Mouse (Mus musculus): Measurements from ENCODE around the gene Morn1. TPM values are rescaled to one million over a fixed set of nuclear protein-coding genes. Genes with fewer than 3 reads are reported as not detected.
A peak's percentile ranks its signal among the peaks of the same experiment; 100 is the strongest.

Gene Morn1
- total RNA-seq (2022), result 10 to 100 TPM; 10.2 to 19.4 (median 12.9) TPM

DNA sequence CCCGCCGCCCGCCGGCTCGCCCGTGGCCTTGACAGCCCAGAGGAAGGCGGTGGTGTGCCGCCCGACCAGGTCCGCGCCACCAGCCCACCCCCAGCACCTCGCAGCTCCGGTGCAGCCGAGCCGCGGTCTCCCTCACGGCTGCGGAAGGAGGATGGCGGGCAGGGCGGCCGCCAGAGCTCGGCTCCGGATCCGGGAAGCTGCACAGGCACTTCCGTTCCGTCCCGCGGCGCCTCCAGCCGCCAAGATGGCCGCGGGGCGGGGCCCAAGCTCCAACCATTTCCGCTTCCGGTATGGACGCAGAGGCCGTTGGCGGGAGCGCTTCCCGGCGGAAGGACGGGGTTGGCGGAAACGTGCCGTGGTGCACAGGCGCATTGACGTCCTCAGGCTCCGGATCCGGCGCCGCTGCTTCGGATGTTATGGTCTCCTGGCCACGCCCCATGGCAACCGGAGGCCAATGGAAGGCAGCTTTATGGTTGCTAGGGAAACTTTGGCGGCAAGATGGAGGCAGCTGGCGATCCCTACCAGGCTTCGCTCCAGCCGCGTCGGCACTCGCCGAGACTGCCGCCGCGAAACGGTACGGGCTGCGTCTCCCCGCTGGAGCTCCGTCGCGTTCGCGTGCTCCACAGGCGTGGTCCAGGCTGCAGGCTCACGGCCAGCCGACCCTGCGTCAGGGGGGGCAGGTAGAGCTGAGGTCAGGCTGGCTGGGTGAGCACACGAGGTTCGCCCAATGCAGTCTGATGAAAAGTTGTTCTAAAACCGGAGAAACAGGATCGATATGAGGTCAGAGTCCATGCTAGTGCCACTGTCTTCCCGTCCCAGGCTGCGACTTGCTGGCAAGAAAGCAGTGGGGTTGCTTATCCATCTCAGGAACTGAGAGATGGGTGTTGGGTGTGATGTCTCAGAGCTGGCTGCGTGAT, at the start of gene Morn1, which contains the start of gene Rer1:
TSS of gene Morn1 (plus strand) at position 470 of the 917 bp plus-strand sequence.
TSS of gene Rer1 (minus strand) at position 275 of the 917 bp plus-strand sequence.
- DNase-seq (ENCODE audit: low spot score in 2 of 2), result peak; percentile 99 to 100

DNA sequence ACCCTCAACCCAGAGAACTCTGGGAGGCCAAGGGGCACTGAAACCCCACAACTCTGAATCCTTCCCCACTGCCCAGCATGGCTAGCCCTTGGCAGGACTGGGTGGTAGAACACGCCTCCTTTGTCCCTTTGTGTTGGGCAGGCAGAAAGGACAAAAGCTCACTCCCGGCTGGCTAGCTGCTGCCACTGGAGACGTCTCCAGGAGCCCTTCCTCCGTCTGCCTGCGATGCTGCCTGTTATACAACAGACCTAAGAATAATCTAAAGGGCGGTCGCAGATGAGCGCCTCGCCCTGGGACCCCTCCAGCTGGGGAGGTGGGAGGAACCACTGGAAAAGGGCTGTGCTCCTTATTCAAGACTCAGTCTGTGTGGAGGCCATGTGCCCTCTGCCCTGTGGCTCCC, 46.2 kb upstream of the Morn1 start:
- DNase-seq (ENCODE audit: low spot score in 2 of 2), result peak; percentile 58

DNA sequence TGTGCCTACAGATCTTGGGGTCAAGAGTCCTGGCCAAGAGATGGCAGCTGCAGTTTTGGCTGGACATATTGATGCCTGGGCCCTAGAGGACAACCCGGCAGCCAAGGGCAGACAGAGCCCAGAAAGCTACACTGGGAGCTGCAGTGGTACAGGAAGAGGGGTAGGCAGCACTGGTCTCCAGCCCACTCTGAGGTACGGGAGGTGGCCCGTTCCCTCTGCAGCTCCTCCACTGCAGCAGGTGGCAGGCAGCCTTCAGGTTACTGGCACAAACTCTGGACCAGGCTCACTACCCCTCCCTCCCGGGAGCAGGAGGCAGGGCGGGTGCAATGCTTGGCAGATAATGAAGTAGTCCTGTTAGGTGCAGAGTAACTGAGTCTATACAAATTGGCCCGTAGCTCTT, 45.7 kb upstream of the Morn1 start:
- no peak for DNase-seq (ENCODE audit: low spot score in 2 of 2)

DNA sequence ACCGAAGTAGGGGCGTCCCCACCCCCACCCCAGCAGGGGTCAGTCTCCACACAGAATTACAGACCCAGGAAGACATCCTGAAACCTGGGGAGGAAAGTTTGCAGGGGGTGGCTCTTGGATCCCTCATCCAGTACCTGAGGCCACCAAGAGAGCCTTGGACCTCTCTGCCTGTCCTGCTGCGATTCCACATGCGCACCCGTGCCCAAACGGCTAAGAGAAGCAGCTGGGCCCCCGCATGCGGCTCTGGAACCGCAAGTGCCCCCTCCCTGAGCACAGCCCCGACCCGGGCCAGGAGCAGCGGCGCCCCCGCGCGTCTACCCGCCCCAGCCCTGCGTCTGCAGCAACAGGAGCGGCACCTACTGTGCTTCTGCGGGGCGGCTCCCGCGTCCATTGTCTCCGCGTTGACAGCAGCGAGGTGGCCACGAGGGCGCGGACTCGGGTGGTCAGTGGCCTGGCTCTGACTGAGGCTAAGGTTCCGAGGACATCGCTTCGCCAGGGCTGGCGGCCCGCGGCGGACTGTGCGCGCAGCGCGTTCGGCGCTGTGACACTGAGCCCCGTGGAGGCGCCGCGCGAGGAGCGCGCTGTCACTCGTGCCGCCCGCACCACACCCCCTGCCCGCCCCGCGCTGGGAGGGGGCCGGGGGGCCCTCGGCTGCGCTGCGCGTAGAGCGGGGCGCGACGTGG, 43.6 kb upstream of the Morn1 start:
- no peak for DNase-seq (ENCODE audit: low spot score in 2 of 2)

DNA sequence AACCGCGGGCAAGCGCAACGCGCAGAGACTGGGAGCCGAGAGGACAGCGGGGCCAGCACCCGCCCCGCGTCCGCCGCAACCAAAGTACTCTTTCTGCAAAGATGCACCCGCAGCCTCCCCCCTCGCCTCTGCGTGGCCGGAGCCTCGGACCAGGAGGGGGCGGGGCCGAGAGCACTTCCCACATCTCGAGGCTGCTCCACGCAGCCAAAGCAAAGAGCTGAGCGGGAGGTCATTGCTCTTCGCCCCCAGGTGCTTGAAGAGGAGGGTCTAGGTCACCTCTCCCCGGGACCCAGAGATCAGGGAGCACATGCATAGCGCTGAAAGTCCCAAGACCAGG, 43.1 kb upstream of the Morn1 start:
- DNase-seq (ENCODE audit: low spot score in 2 of 2), result no peak

DNA sequence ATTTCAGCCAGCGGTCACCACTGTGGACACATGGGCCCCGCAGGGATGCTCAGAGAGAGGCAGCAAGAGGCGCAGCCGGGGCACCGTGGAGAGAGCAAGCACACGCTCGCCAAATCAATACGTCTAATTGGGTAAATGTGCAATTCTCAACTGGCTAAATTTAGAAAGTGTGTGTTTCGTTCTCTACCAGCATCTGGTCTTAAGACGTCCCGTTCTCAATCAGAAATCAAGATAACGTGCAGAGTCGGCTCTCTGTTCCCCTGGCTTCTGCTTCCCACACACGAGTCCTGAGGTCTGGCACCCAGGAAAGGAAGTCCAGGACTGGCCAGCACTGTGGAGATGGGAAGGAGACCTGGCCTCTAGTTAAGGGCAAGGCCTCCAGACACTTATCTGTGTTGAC, 39.7 kb upstream of the Morn1 start:
- DNase-seq (ENCODE audit: low spot score in 2 of 2), result no peak

DNA sequence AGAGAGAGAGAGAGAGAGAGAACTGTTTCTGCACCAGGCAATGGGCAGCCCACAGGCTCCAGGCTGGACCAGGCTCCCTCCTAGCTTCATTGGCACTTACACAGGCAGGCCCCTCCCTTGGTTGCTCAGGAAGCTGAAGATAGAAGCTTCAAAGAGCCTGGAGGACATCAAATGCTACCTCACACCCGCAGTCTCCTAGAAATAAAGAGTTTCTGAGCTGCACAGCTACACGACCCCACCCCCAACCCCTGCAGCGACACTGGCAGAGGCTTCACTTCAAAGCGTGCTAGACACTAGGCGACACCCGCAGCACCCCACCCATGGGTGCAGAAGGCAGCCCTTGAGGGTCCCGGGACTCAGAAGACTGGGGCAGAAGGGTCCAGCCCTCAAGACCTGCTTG, 36.3 kb upstream of the Morn1 start:
- no peak for DNase-seq (ENCODE audit: low spot score in 2 of 2)

DNA sequence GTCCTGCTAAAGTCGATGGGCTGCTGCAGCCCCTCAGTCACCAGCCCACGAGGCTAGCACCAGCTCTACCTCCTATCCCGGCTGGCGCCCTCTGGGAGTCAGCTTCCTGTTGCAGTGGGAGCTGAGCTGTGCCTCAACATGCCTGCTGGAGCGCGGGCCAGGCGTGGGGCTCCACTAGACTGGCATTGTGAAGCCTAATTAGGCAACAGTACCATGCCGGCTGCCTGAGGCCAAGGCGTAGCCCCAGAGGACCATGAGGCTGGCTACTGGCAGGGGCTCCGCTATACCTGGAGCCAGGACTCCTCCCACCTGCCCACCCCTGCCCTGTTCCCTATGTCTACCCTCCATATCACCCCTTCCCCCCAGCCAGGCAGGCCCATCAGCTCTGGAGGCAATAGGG, 29.7 kb upstream of the Morn1 start, which contains the start of gene Plch2:
TSS of gene Plch2 (minus strand) at position 61 of the 400 bp plus-strand sequence.
- no peak for DNase-seq (ENCODE audit: low spot score in 2 of 2)

DNA sequence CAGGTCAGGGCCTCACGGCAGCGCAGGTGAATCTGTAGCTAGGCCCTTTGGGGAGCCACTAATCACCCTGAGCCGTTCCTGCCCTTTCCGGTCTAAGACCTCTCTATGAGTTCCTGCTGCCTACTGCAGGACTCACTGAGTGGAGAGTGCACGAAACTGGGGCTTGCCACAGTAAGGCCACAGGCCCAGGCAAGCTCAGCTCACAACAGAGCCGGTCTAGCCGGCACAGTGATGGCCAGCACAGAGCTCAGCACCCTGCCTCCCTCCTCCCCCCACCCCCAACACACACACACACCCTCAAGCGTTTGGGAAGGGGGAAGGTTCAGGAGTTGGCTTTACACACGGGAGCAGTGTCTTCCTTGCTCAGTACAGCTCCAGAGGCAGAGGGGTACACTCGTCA, 28.1 kb upstream of the Morn1 start:
- DNase-seq (ENCODE audit: low spot score in 2 of 2), result no peak

DNA sequence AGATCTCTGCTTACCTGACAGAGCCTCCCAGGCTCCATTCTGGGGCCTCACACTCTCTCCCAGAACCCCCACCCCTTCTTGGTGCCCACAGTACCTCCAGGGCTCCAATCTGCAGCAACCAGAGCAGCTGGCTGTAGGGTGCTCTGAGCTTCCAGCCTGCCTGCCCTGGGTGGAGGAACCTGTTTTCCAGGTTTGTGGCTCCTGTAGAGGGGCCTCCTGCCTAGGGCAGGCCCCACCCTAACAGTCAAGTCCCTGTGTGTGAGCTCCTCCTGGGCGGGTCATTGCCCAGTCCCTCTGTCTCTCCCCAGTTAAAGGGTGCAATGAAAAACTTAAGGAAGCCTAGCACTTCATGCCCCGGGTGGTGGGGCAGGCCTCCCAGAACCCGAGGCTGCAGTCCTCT, 22.5 kb upstream of the Morn1 start:
- DNase-seq (ENCODE audit: low spot score in 2 of 2), result no peak

DNA sequence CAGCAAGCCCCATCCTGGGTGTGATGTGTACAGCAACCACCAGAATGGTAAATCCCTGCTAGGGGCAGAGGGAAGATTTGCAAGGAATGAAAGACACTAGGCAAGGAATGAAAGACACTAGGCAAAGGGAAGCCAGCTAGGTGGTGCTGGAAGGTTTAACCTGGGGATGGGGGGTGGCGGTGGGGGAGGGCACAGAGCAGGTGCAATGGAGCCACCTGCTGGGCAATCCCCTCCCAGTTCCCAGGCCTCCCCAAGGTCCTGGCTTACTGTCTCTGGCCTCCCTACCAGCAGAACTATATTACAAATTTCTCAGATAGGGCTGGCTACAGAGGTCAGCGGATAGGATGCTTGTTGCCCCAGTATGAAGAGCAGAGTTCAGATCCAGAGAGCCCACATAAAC, 21.9 kb upstream of the Morn1 start:
- DNase-seq (ENCODE audit: low spot score in 2 of 2), result no peak

DNA sequence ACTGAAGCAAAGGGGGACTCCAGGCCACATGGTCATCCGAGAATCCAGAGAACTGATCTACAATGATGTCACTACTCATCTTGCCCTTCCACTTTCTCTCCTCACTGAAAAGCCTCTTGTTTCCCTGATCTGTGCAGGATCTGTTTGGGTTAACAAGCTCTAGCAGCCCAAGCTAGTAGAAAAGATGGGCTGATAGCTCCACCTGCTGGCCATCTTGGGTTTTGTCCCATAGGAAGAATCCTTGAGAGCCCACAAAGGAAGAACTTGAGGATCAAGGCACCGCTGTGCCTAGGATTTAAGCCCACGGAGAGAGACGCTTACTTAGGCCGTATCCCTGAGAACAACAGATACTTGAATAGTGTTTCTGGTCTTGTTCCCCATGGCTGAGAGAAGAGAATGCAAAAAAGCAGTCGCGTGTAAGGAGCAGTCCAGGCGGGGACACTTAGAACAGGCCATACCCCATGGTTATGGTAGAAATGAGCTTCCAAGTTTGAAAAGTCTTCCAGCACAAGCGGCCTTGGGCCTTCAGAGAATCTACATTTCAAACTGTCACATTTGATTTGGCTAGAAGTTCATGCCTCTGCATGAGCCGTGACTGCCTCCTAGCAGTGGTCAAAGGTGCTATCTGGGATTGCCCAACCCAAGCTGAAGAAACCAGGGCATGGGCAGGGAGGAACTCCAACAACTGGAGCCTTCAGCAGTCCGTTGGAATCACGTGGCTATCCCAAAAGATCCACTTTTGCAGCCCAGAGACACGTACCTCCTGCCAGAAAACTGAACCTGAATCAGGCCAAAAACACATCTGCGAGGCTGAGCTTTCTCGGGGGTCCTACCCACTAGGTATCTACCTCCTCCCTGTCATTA, 20.2 kb upstream of the Morn1 start:
- DNase-seq (ENCODE audit: low spot score in 2 of 2), result peak; percentile 76 to 91

DNA sequence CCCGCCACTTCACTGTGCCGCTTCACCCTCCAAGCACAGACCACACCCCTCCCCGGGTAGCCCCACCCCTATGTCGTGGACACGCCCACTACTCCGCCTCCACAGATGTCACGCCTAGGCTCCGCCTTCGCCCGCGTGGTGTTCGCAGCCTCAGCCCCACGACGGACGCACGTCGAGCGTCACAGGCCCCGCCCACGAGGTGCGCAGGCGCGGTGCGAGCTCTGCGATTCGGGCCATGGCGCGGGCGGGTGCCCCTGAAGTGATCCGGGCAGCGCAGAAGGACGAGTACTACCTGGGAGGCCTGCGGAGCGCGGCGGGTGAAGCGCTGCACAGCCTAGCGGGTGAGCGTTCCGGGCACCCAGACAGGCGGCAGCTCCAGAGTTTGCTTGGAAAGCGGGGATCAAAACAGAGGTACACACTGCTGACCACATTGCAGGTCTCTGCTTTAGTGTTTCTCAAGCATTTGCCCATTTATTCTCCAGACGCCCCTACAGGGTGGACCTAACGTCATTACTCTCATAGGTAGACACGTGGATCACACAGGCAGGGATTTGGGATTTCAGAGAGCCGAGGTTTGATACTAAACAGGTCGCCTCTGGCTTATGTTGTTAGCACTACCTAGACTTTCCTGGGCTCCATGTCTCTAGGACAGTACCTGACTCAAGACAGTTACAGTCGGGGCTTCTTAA, 19.4 kb upstream of the Morn1 start, which contains the start of gene Pex10:
TSS of gene Pex10 (plus strand) at position 183 of the 689 bp plus-strand sequence.
- DNase-seq (ENCODE audit: low spot score in 2 of 2), result peak; percentile 89 to 95

DNA sequence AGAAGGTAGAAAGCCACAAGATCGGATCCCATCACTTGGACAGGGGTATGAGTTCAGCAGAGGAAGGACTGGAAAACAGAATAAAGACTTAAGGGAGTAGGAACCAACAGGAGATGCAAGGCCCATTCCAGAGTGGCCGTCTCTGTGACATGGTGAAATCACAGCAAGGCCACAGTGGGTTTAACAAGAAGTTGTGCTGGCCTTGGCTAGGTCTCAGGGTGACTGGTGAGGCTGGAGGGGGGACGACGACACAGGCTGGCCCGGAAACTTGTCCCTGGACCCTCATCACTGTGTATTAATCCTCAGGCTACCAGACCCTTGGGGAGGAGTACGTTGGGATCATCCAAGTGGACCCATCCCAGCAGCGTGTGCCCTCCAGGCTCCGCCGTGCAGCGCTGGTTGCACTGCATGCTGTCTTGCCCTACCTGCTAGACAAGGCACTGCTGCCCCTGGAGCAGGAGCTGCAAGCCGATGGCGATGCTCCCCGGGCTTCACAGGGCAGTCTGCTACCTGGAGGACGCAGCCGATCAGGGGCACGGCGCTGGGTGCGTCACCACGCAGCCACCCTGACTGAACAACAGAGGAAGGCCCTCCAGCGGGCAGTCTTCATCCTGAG, 17.9 kb upstream of the Morn1 start:
- no peak for DNase-seq (ENCODE audit: low spot score in 2 of 2)

DNA sequence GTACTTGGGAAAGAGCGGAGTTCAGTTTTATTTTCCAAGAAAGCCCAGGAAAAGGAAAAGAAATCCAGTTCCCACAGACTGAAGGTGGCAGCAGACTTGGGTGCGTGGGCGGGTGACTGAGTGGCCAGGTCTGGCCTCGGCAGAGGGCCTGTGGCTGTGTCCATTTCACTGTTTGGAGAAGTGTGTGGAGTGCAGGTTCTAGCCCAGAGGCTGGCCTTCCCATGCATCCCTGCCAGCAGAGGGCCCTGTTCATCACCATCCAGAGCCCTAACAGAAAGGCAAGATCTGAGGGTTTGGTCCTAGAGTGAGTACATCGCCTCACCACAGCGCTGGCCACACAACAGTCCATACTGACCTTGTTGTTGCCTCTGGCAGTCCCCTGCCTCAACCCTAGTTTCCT, 17.2 kb upstream of the Morn1 start:
- DNase-seq (ENCODE audit: low spot score in 2 of 2), result no peak

DNA sequence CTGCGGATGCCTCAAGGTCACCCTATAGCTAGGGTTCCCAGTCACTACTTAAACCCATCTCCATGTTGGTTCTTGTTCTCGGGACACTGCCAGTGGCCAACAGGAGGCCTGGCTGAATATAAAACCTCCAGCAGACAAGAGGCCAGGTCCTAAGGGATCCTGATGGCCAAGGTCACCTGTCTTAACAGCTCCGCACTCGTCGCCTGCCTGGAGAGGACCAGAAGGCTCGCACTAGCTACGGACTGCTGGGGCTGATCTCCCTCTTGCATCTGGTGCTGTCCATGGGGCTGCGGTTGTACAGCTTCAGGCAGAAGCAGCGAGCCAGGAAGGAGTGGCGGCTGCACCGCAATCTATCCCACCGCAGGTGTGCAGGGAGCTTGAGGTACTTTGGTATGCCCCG, 16.2 kb upstream of the Morn1 start:
- DNase-seq (ENCODE audit: low spot score in 2 of 2), result no peak

DNA sequence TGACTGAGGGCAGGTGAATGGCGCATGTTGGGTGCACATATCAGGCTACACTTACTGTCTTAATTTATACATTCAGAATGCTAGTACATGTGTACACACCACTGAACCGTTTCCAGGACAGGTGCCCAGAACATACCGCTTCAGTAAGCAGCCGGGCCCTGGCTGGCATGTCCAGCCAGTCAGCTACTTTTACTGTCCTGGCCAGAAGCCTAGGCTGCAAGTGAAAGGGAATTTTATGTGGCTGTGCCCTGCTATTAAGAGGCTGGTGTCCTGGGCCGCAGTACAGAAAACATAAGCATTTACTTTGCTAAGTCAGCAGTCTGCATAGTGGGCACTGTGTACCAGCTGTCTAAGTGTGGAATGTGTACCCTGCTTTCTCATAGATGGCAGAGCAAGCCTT, 15.5 kb upstream of the Morn1 start:
- no peak for DNase-seq (ENCODE audit: low spot score in 2 of 2)

DNA sequence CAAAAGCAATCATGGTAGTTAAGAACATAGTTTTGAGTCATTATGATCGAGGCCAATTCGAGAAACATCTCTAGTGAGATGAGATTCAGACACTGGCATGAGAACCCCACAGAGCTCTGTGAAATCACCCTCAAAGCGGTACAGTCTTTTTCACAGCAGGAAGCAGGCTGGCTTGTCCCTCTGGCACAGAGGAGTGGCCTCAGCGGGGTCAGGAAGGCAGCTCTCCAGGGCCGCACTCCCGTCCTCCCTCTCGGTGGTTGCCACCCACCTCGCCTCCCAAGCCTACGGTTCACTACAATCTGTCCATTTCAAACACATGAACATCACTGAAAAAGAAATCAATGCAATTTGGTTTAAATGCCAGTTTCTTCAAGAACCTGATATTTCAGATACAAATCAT, 12.0 kb upstream of the Morn1 start:
- no peak for DNase-seq (ENCODE audit: low spot score in 2 of 2)

DNA sequence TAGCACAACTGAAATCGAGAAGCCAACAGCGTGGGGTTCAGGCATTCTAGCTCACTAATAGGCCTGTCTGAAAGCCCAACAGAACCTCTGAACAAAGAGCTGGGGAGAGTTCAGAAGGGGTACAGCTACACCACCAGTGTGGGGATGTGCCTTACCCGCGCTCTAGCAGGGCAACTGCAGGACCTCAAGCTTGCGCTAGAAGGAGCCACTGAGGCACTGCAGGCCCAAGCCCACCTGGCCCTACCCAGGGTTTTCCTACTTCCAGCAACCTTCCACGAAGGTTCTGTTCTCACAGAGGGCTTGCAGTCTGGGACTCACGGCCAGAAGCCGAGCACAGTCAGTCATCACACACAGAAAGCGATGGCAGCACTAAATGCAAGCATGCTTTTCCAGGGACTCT, 11.2 kb upstream of the Morn1 start:
- no peak for DNase-seq (ENCODE audit: low spot score in 2 of 2)

DNA sequence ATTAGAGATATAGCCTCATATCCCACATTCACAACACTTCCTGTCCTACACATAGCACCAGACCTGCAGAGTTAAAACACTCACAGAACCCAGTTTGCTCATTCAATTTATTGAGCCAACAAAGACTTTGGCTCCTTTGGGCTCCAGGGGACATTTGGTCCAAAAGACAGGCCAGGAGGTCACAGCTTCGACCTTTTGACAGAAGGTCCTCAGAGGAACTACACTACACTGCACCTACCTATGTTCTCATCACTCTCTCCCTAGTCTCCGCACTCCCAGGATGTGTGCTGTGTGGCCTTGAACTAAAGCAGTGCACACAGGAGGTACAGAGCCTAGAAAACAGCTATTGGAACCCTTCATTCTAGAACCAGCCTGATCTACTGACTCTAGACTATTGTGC, 10.6 kb upstream of the Morn1 start:
- DNase-seq (ENCODE audit: low spot score in 2 of 2), result no peak

DNA sequence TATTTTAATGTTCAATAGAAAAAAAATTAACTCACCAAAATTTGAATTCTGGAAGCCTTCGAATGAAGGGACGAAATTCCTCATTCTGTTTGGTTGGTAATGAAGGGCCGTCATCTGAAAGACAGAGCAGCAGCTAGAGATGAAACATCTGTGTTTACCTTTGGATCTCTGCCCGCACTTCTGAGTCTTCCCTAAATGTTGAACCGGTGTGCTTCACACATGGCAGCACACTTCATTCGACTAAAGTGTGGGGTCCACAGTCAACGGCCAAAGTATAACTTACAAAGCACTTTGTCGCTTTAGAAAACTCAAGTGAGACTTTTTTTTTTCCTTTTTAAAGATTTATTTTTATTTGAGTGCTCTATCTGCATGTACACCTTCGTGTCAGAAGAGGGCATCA, 9.7 kb upstream of the Morn1 start:
- DNase-seq (ENCODE audit: low spot score in 2 of 2), result no peak

All from left cerebral cortex, adult 8-10 months (tissue).